Mouse (Mus musculus): Measurements from ENCODE around the gene Itm2c.

Gene Itm2c

DNA sequence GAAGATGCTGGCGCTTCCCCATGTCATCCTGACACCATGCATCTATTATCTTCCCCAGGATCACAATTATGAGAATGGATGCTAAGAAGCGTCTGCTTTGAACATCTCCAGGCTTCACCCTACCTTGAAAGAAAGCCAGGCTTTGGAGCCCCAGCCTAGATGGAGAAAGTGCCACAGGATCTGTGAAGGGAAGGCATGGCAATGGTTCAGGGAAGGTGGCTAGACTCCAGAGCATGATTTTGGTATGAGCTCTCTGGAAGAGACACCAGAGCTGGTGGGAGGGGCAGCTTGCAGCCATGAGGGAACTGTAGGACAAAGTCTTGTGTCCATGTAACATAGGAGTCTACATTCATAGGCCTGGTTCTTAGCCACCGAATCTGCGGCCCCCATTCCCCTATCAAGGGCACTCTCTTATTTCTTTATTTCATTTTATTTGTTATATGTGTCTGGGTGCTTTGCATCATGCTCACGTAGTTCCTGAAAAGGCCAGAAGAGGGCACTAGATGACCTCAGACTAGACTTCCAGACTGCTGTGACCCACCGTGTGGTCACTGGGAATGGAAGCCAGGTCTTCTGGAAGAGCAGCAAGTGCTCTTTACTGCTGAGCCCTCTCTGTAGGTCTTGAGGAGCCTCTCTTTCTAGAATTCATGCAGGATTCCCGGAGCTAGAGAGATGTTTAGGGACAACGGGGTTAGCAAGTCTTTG is 41.2 kb downstream of the Itm2c start:
- DNase-seq = peak in 1 of 2 experiments; percentile 71

- DNase-seq = no peak
Observed at GRCm38 (mm10) chr1:85936265-85936664, 42.2 kb downstream of the Itm2c start.

DNA sequence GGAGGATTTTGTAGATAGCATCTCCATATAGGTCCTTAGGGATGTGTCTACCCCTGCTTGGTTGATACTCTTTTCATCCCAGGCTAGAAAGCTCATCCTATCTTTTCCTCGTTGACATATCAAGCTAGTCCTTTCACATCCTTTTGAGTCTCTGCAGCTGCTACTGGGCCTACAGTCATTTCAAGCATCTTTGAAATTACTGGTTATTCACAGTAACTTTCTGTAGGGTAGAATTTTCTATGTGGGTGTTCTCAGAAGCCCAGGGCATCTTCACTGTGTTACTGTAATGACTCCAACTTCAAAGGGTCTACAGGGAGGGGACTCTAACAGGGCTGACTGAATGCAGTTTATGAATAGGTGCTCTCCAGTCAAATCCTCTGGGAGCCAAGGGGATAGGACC is 43.2 kb downstream of the Itm2c start:
- no peak for DNase-seq

GRCm38 (mm10) chr1:85942318-85942717 is 48.2 kb downstream of the Itm2c start:
- no peak for DNase-seq

DNA sequence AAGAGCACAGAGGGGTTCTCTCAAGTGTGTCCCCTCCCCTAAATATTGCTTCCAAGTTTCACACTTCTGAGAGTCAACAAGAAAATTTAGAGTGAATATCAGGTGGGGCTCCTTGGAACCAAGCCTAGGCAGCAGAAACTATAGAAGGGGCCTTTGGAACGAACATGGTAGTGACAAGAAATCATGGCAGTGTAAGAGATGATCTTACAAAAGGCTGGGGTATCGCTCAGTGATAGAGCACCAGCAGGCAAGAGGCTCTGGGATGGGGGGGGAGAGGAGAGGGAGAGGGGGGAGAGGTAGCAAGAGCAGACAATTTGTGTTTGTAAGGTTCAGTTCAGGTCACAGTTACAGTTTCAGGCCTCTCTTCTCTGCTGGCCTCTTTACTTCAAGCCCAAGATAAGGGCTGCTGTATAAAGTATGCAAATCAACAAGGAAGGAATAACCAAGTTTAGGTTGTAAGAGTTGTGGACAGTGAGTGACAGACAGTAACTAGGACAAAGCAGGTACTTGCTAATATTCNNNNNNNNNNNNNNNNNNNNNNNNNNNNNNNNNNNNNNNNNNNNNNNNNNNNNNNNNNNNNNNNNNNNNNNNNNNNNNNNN is 55.1 kb downstream of the Itm2c start:
- DNase-seq = no peak

GRCm38 (mm10) chr1:85955150-85955549 is 61.1 kb downstream of the Itm2c start:
- no peak for DNase-seq

GRCm38 (mm10) chr1:85957290-85957689 is 63.2 kb downstream of the Itm2c start:
- DNase-seq = no peak

DNA sequence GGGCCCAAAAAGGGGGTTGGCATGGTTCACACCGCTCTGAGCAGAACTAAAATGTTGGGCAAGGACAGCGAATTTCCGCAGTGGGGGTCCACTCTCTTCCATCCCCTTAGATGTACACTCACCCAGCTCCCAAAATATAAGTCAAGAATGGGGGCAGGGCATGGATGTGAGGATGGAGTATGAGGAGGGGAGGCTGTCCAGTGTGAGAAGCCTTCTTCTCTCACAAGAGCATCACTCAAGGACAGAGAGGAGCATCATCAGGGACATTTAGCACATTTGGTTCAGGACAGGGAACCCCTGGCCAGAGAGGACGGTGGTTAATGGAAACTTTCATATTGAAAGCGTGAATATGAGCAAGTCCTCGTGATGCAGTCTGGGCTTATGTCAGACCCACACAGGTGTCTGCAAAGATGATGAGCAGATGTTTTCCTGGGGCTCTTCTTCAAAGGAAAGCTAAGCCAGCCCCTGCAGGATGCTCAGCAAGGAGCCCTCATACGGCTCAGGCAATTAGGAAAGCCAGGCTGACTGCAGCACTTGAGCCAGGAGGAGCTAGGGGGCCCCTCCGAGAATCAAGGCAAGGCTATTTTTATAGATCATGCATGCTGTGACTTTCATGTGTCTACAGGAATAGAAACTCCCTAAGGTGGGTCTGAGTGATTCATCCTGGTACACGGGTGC is 64.0 kb downstream of the Itm2c start:
- no peak for DNase-seq
